Mouse (Mus musculus) MEL (cell line): ENCODE results near the gene D17Wsu92e. TPM values are rescaled to one million over a fixed set of nuclear protein-coding genes. Genes with fewer than 3 reads are reported as not detected.

Experiments used
- DNase-seq: peaks from one replicate; pipeline ENCODE4 v3.0.0; 2011; ENCODE audit warnings: low read depth, low spot score
- H3K27ac ChIP-seq: 2 replicates; pipeline ENCODE4 v1.5.1; 2012; ENCODE audit warnings: low read depth, mild to moderate bottlenecking, control low read depth, low read length, moderate library complexity; ENCODE audit not compliant: control insufficient read depth
- H3K27me3 ChIP-seq, 2 experiments: fragments of 150-350 bp in 1 of 2; sonication (generic) in 1 of 2; 2 replicates each; pipeline ENCODE4 v1.6.1; 2012; ENCODE audit warnings: low read length in 2 of 2, mild to moderate bottlenecking in 2 of 2, improper control_type of control experiment in 1 of 2, moderate library complexity in 1 of 2; ENCODE audit not compliant: insufficient read depth in 2 of 2, control insufficient read depth in 1 of 2
- H3K36me3 ChIP-seq, 2 experiments: 2 replicates each; pipeline ENCODE4 v1.6.1; 2012 to 2014; ENCODE audit warnings: low read length in 2 of 2, improper control_type of control experiment in 1 of 2, inconsistent platforms in 1 of 2, mild to moderate bottlenecking in 1 of 2; ENCODE audit not compliant: insufficient read depth in 2 of 2, control insufficient read depth in 1 of 2
- H3K4me1 ChIP-seq, 2 experiments: fragments of 150-350 bp in 1 of 2; sonication (generic) in 1 of 2; 2 replicates each; pipeline ENCODE4 v1.6.1; 2012; ENCODE audit warnings: low read length in 2 of 2, improper control_type of control experiment in 1 of 2, mild to moderate bottlenecking in 1 of 2; ENCODE audit not compliant: insufficient read depth in 2 of 2, control insufficient read depth in 1 of 2
- H3K4me3 ChIP-seq, 2 experiments: fragments of 150-350 bp in 1 of 2; sonication (generic) in 1 of 2; 2 replicates each; pipeline ENCODE4 v1.5.1; 2012; ENCODE audit warnings: low read depth in 2 of 2, low read length in 2 of 2, mild to moderate bottlenecking in 2 of 2, moderate library complexity in 2 of 2, control low read depth in 1 of 2, improper control_type of control experiment in 1 of 2; ENCODE audit not compliant: control insufficient read depth in 1 of 2, insufficient read depth in 1 of 2
- H3K79me2 ChIP-seq: 2 replicates; pipeline ENCODE4 v1.6.1; 2012; ENCODE audit warnings: mild to moderate bottlenecking, low read length, moderate library complexity; ENCODE audit not compliant: control insufficient read depth, poor library complexity, insufficient read depth
- H3K9ac ChIP-seq: 2 replicates; pipeline ENCODE4 v1.6.1; 2012; ENCODE audit warnings: low read depth, mild to moderate bottlenecking, control low read depth, low read length, moderate library complexity; ENCODE audit not compliant: control insufficient read depth, poor library complexity, severe bottlenecking
- H3K9me3 ChIP-seq: fragments of 150-350 bp; sonication (generic); replicated peaks from 2 replicates; pipeline ENCODE4 v1.6.1; 2012; ENCODE audit warnings: mild to moderate bottlenecking, low read length, improper control_type of control experiment, moderate library complexity; ENCODE audit not compliant: insufficient read depth
- BHLHE40 ChIP-seq: IDR thresholded peaks from 2 replicates; pipeline ENCODE4 v1.6.1; 2012; ENCODE audit warnings: low read depth, mild to moderate bottlenecking, inconsistent platforms, low read length, improper control_type of control experiment, borderline replicate concordance
- CHD2 ChIP-seq: IDR thresholded peaks from 2 replicates; pipeline ENCODE4 v1.6.1; 2011; ENCODE audit warnings: low read length, improper control_type of control experiment
- ETS1 ChIP-seq: IDR thresholded peaks from 2 replicates; pipeline ENCODE4 v1.6.1; 2012; ENCODE audit warnings: low read depth, mild to moderate bottlenecking, inconsistent platforms, low read length, improper control_type of control experiment, moderate library complexity
- GATA1 ChIP-seq: IDR thresholded peaks from 2 replicates; pipeline ENCODE4 v1.6.1; 2011; ENCODE audit warnings: low read depth, low read length, improper control_type of control experiment
- HCFC1 ChIP-seq: IDR thresholded peaks from 2 replicates; pipeline ENCODE4 v1.6.1; 2012; ENCODE audit warnings: low read depth, mild to moderate bottlenecking, inconsistent platforms, low read length, improper control_type of control experiment, moderate library complexity
- KAT2A ChIP-seq: conservative IDR thresholded peaks from 2 replicates; pipeline ENCODE4 v1.6.1; 2012; ENCODE audit warnings: low read depth, low read length, improper control_type of control experiment, inconsistent platforms
- MAFK ChIP-seq: IDR thresholded peaks from 2 replicates; pipeline ENCODE4 v1.6.1; 2011; ENCODE audit warnings: low read depth, mild to moderate bottlenecking, low read length, improper control_type of control experiment, borderline replicate concordance
- MAX ChIP-seq: IDR thresholded peaks from 2 replicates; pipeline ENCODE4 v1.6.1; 2011; ENCODE audit warnings: low read length, improper control_type of control experiment
- MAZ ChIP-seq: IDR thresholded peaks from 2 replicates; pipeline ENCODE4 v1.6.1; 2012; ENCODE audit warnings: low read depth, mild to moderate bottlenecking, inconsistent platforms, low read length, improper control_type of control experiment
- MEF2A ChIP-seq: IDR thresholded peaks from 2 replicates; pipeline ENCODE4 v1.6.1; 2014; ENCODE audit warnings: low read depth, mild to moderate bottlenecking, inconsistent platforms, low read length, improper control_type of control experiment; ENCODE audit not compliant: poor library complexity, insufficient replicate concordance, severe bottlenecking; ENCODE audit errors: extremely low read depth
- MYB ChIP-seq: IDR thresholded peaks from 2 replicates; pipeline ENCODE4 v1.6.1; 2011; ENCODE audit warnings: mild to moderate bottlenecking, low read depth, low read length, improper control_type of control experiment
- MYC ChIP-seq: IDR thresholded peaks from 2 replicates; pipeline ENCODE4 v1.6.1; 2011; ENCODE audit warnings: low read depth, mild to moderate bottlenecking, low read length, improper control_type of control experiment, moderate library complexity
- NELFE ChIP-seq: IDR thresholded peaks from 2 replicates; pipeline ENCODE4 v1.6.1; 2011; ENCODE audit warnings: low read depth, low read length, improper control_type of control experiment
- NRF1 ChIP-seq: IDR thresholded peaks from 2 replicates; pipeline ENCODE4 v1.6.1; 2014; ENCODE audit warnings: low read depth, mild to moderate bottlenecking, inconsistent platforms, low read length, improper control_type of control experiment, moderate library complexity; ENCODE audit not compliant: poor library complexity, insufficient read depth, severe bottlenecking
- POLR2A ChIP-seq, 2 experiments: IDR thresholded peaks; 2 replicates each; pipeline ENCODE4 v1.6.1; 2011 to 2012; ENCODE audit warnings: low read length in 2 of 2, mild to moderate bottlenecking in 2 of 2, control low read depth in 1 of 2, improper control_type of control experiment in 1 of 2, low read depth in 1 of 2, moderate library complexity in 1 of 2; ENCODE audit not compliant: control insufficient read depth in 1 of 2, insufficient read depth in 1 of 2, poor library complexity in 1 of 2
- RCOR1 ChIP-seq: IDR thresholded peaks from 2 replicates; pipeline ENCODE4 v1.6.1; 2012; ENCODE audit warnings: low read depth, mild to moderate bottlenecking, inconsistent platforms, low read length, improper control_type of control experiment
- TCF12 ChIP-seq: IDR thresholded peaks from 2 replicates; pipeline ENCODE4 v1.6.1; 2014; ENCODE audit warnings: low read depth, mild to moderate bottlenecking, inconsistent platforms, low read length, improper control_type of control experiment, moderate library complexity
- USF1 ChIP-seq: IDR thresholded peaks from 2 replicates; pipeline ENCODE4 v1.6.1; 2014; ENCODE audit warnings: low read depth, mild to moderate bottlenecking, inconsistent platforms, low read length, improper control_type of control experiment, moderate library complexity
- USF2 ChIP-seq, 2 experiments: IDR thresholded peaks; 2 replicates each; pipeline ENCODE4 v1.6.1; 2011 to 2012; ENCODE audit warnings: improper control_type of control experiment in 2 of 2, low read length in 2 of 2, borderline replicate concordance in 1 of 2, inconsistent platforms in 1 of 2, low read depth in 1 of 2, mild to moderate bottlenecking in 1 of 2; ENCODE audit not compliant: insufficient read depth in 1 of 2
- ZMIZ1 ChIP-seq: IDR thresholded peaks from 2 replicates; pipeline ENCODE4 v1.6.1; 2012; ENCODE audit warnings: low read depth, mild to moderate bottlenecking, inconsistent platforms, low read length, improper control_type of control experiment, moderate library complexity
- polyA plus RNA-seq, 2 experiments: library from polyadenylated mRNA; stranded (reverse) in 1 of 2; unstranded in 1 of 2; fragments of >175 nt in 1 of 2; fragments of >200 nt in 1 of 2; gene quantifications; 2 replicates each; pipeline versions ENCODE4 v1.2.1 to v1.2.4; 2012; ENCODE audit warnings: low replicate concordance in 2 of 2, low read depth in 1 of 2; ENCODE audit not compliant: insufficient read length in 2 of 2, insufficient read depth in 1 of 2, missing spikeins in 1 of 2
- total RNA-seq: library from RNA; depleted of rRNA; stranded (reverse); fragments of 300-350 nt; gene quantifications from 2 replicates; pipeline ENCODE4 v1.2.3, GENCODE M21; 2012

Gene D17Wsu92e
- total and polyA plus RNA-seq, 3 experiments, result 72.5 to 108 TPM; not detected in 1

GRCm38 (mm10) chr17:27807542-27808078 lies 12.8 kb downstream of the D17Wsu92e start:
- TF ChIP-seq USF1 (no peak), HCFC1 (no peak), BHLHE40 (no peak), CHD2 (no peak), ETS1 (no peak), GATA1 (no peak), KAT2A (no peak), NELFE (no peak), MYC (no peak), MAZ (no peak), MAX (no peak), MYB (no peak), ZMIZ1 (no peak), TCF12 (no peak), NRF1 (no peak), POLR2A (IDR thresholded peaks at IDR 0.05; ENCODE audit: control insufficient read depth in 1 of 2, insufficient read depth in 1 of 2, low read depth in 1 of 2, low read length in 2 of 2, poor library complexity in 1 of 2) (no peak), MAFK (no peak), RCOR1 (no peak), USF2 (IDR thresholded peaks at IDR 0.05; ENCODE audit: borderline replicate concordance in 1 of 2, insufficient read depth in 1 of 2, low read depth in 1 of 2, low read length in 2 of 2) (no peak), MEF2A (no peak)
- H3K4me1 ChIP-seq, result peaks cover 2 to 12% of the 10 kb centered on the region in 2 experiments; a peak in 2 of 4 replicates
- DNase-seq, result no peak
- no peak overlapping the region for H3K9ac ChIP-seq
- no peak overlapping the region for H3K27ac ChIP-seq
- no peak overlapping the region for H3K4me3 ChIP-seq
- no peaks in the 10 kb centered on the region for H3K27me3 ChIP-seq
- no peaks in the 10 kb centered on the region for H3K9me3 ChIP-seq
- peaks cover 90% of the 10 kb centered on the region for H3K79me2 ChIP-seq
- H3K36me3 ChIP-seq, result peaks cover 10 to 17% of the 10 kb centered on the region in 2 experiments
